Mouse (Mus musculus) spleen, adult 2 months (tissue): ENCODE results near the gene Snapc5.
"Not testable (repeated sequence)": the region's sequence is repeated elsewhere in the genome, so short reads cannot be mapped to it uniquely, and the experiment has no call there.

Experiments used
- CTCF ChIP-seq: fragments of 200-500 bp; IDR thresholded peaks from 2 replicates; pipeline ENCODE4 v1.5.1; 2011; ENCODE audit warnings: mild to moderate bottlenecking, inconsistent platforms; ENCODE audit not compliant: insufficient read depth, insufficient read length, insufficient replicate concordance; ENCODE audit errors: extremely low read depth
- POLR2A ChIP-seq: fragments of 200-500 bp; IDR thresholded peaks from 2 replicates; pipeline ENCODE4 v1.6.1; 2011; ENCODE audit warnings: low read depth, low read length, inconsistent platforms

- TF ChIP-seq CTCF = peak; percentile 31; the same call in 1 of the 2 replicates
- not testable (repeated sequence) for TF ChIP-seq POLR2A
Observed at GRCm38 (mm10) chr9:64138896-64139295, 40.2 kb upstream of the Snapc5 start.
